In the genomic region with DNA sequence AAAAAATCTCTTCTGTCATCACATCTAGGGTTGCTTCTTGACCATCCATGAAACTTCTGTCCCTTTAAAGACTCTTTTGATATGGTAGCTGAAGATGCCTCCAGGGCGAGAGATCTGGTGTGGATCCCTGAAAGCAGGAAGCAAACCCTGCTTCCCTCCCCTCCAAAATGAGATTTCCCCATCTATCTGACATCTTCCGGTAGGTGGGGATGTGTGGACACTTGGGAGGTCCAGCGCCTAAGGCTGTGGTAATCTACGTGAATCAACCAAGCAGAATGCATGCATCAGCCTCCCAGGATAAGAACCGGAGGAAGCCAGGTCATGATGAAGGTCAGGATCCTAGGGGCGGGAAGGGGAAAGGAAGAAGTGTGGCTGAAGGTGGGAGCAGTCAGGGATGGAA, we compare ENCODE assay signal across 24 mouse cellular contexts. TPM values are rescaled to one million over a fixed set of nuclear protein-coding genes. Genes with fewer than 3 reads are reported as not detected.
A peak's percentile ranks its signal among the peaks of the same experiment; 100 is the strongest.
DNase-seq lines count a peak whose midpoint lies in the region; ATAC-seq and TF ChIP-seq lines count a peak whose summit lies in the region.
"Had no signal": no experiment of that assay in that cellular context is flagged by ENCODE, and none has a peak within 500 bp of the region (broad histone marks: within the 10 kb centered on the region; RNA-seq: fewer than 3 reads in every experiment).

TSS of gene Mcemp1 (plus strand) at position 248 of the 400 bp plus-strand sequence.

- H3K27me3 ChIP-seq in liver, embryonic 12.5 days (replicated peaks) = no peaks in the 10 kb centered on the region; the same call in 1 of the 2 replicates
- no peaks in the 10 kb centered on the region for H3K27me3 ChIP-seq in liver, embryonic 11.5 days (replicated peaks; ENCODE audit: control insufficient read depth, insufficient read depth, low read length)
- peaks cover 0 to 4% of the 10 kb centered on the region in 2 experiments; a peak in 1 of 4 replicates for H3K27me3 ChIP-seq in MEL (ENCODE audit: control insufficient read depth in 1 of 2, insufficient read depth in 2 of 2, low read length in 2 of 2)
- H3K27me3 ChIP-seq: forebrain, embryonic 15.5 days; heart, embryonic 15.5 days; limb, embryonic 15.5 days; midbrain, embryonic 13.5 days; neural tube, embryonic 15.5 days had no signal

- 55% methylated on average over 6 of the region's 6 CpGs for WGBS in liver, embryonic 12.5 days (ENCODE audit: insufficient replicate concordance)
- WGBS in liver, embryonic 11.5 days = 60% methylated on average over 6 of the region's 6 CpGs

- H3K79me2 ChIP-seq in MEL (ENCODE audit: control insufficient read depth, insufficient read depth, low read length, poor library complexity) = no peaks in the 10 kb centered on the region

- intact Hi-C loops in left cerebral cortex, postnatal 14 days (cut with DNase I) = no loop called here

- no peak for TF ChIP-seq EP300 in MEL (IDR thresholded peaks at IDR 0.05; ENCODE audit: low read depth in 1 of 2, low read length in 2 of 2)

- DNase-seq in liver, embryonic 11.5 days (ENCODE audit: low spot score) = no peak
- DNase-seq in MEL (ENCODE audit: low read depth, low spot score) = no peak
- no peak for DNase-seq in cerebellum, postnatal 4 days (ENCODE audit: low spot score in 2 of 2)
- no peak for DNase-seq in left cerebral cortex, postnatal 14 days (ENCODE audit: low spot score in 2 of 2)
- DNase-seq in retina, embryonic 14.5 days (ENCODE audit: low spot score) = no peak
- DNase-seq: cerebellum, adult 9-10 months; gastrocnemius, postnatal 25 days; heart, postnatal 4 days; kidney, adult 18-20 months; retina, postnatal 1 day; thymus, postnatal 36 days had no signal

- TF ChIP-seq POLR2A in MEL (IDR thresholded peaks at IDR 0.05; ENCODE audit: control insufficient read depth in 1 of 2, insufficient read depth in 1 of 2, low read depth in 1 of 2, low read length in 2 of 2, poor library complexity in 1 of 2) = no peak

- peak within 1 kb of the TSS; percentile 7; the same call in 1 of the 2 replicates for H3K27ac ChIP-seq in liver, embryonic 12.5 days
- H3K27ac ChIP-seq in liver, embryonic 11.5 days (ENCODE audit: low read depth, low read length) = no peak within 1 kb of the TSS
- no peak within 1 kb of the TSS for H3K27ac ChIP-seq in MEL (ENCODE audit: control insufficient read depth, low read depth, low read length)
- H3K27ac ChIP-seq: forebrain, embryonic 15.5 days; heart, embryonic 15.5 days; kidney, postnatal 0 days; limb, embryonic 15.5 days; midbrain, embryonic 13.5 days; neural tube, embryonic 15.5 days had no signal

- no peaks in the 10 kb centered on the region for H3K9me3 ChIP-seq in liver, embryonic 12.5 days (replicated peaks)
- H3K9me3 ChIP-seq in liver, embryonic 11.5 days (ENCODE audit: control insufficient read depth, low read length) = no peaks in the 10 kb centered on the region
- H3K9me3 ChIP-seq in MEL (replicated peaks; ENCODE audit: insufficient read depth, low read length) = no peaks in the 10 kb centered on the region
- H3K9me3 ChIP-seq: forebrain, embryonic 15.5 days; G1E; heart, embryonic 15.5 days; limb, embryonic 15.5 days; midbrain, embryonic 13.5 days; neural tube, embryonic 15.5 days had no signal

- H3K36me3 ChIP-seq in liver, embryonic 12.5 days = no peaks in the 10 kb centered on the region
- H3K36me3 ChIP-seq in liver, embryonic 11.5 days (ENCODE audit: control insufficient read depth, insufficient read depth, low read length) = no peaks in the 10 kb centered on the region
- peaks cover 0 to 4% of the 10 kb centered on the region in 2 experiments; a peak in 2 of 4 replicates for H3K36me3 ChIP-seq in MEL (ENCODE audit: control insufficient read depth in 1 of 2, insufficient read depth in 2 of 2, low read length in 2 of 2)
- H3K36me3 ChIP-seq: forebrain, embryonic 15.5 days; G1E; heart, embryonic 15.5 days; limb, embryonic 15.5 days; midbrain, embryonic 13.5 days; neural tube, embryonic 15.5 days had no signal

- ATAC-seq in liver, embryonic 12.5 days = no peak
- no peak for ATAC-seq in liver, embryonic 11.5 days (replicated peaks; ENCODE audit: low FRiP score)
- ATAC-seq in hematopoietic stem cell, adult 5-6 weeks (replicated peaks in 1 of 2; ENCODE audit: insufficient read depth in 1 of 2, low FRiP score in 2 of 2, low TSS enrichment in 1 of 2, low read depth in 1 of 2, poor library complexity in 2 of 2, severe bottlenecking in 2 of 2) = peak in 1 of 2 experiments; percentile 29; a peak in 1 of 4 replicates
- peak; percentile 43 for ATAC-seq in megakaryocyte progenitor cell, adult 5-6 weeks (replicated peaks; ENCODE audit: poor library complexity)
- ATAC-seq: forebrain, embryonic 15.5 days; midbrain, embryonic 13.5 days had no signal

- no peak within 1 kb of the TSS for H3K4me2 ChIP-seq in liver, embryonic 12.5 days
- no peak within 1 kb of the TSS for H3K4me2 ChIP-seq in liver, embryonic 11.5 days
- H3K4me2 ChIP-seq: forebrain, embryonic 15.5 days; heart, embryonic 15.5 days; limb, embryonic 15.5 days; midbrain, embryonic 13.5 days; neural tube, embryonic 15.5 days had no signal

- no peak within 1 kb of the TSS for H3K9ac ChIP-seq in liver, embryonic 12.5 days
- H3K9ac ChIP-seq in liver, embryonic 11.5 days (ENCODE audit: low read depth, low read length) = no peak within 1 kb of the TSS
- H3K9ac ChIP-seq in MEL (ENCODE audit: control insufficient read depth, low read depth, low read length, poor library complexity, severe bottlenecking) = peak within 1 kb of the TSS; percentile 21
- H3K9ac ChIP-seq: forebrain, embryonic 15.5 days; heart, embryonic 15.5 days; limb, embryonic 15.5 days; midbrain, embryonic 13.5 days; neural tube, embryonic 15.5 days had no signal

- no peak for TF ChIP-seq CTCF in MEL (IDR thresholded peaks at IDR 0.05 in 2 of 3, conservative IDR thresholded peaks at IDR 0.05 in 1 of 3; ENCODE audit: control insufficient read depth in 1 of 3, insufficient read depth in 1 of 3, low read depth in 2 of 3, low read length in 3 of 3, poor library complexity in 1 of 3, severe bottlenecking in 1 of 3)

- no peaks in the 10 kb centered on the region for H3K4me1 ChIP-seq in liver, embryonic 12.5 days
- no peaks in the 10 kb centered on the region for H3K4me1 ChIP-seq in liver, embryonic 11.5 days (replicated peaks; ENCODE audit: control insufficient read depth, insufficient read depth, low read length)
- peaks cover 0 to 10% of the 10 kb centered on the region in 2 experiments; a peak in 1 of 4 replicates for H3K4me1 ChIP-seq in MEL (ENCODE audit: control insufficient read depth in 1 of 2, insufficient read depth in 2 of 2, low read length in 2 of 2)
- H3K4me1 ChIP-seq: forebrain, embryonic 15.5 days; heart, embryonic 15.5 days; limb, embryonic 15.5 days; midbrain, embryonic 13.5 days; neural tube, embryonic 15.5 days had no signal

- no peak for TF ChIP-seq RAD21 in MEL (IDR thresholded peaks at IDR 0.05; ENCODE audit: low read depth, low read length)

- H3K4me3 ChIP-seq in liver, embryonic 12.5 days = no peak within 1 kb of the TSS
- no peak within 1 kb of the TSS for H3K4me3 ChIP-seq in liver, embryonic 11.5 days (ENCODE audit: low read depth, low read length)
- no peak within 1 kb of the TSS for H3K4me3 ChIP-seq in MEL (ENCODE audit: control insufficient read depth in 1 of 2, insufficient read depth in 1 of 2, low read depth in 2 of 2, low read length in 2 of 2)
- H3K4me3 ChIP-seq: erythroblast, embryonic 14.5 days; forebrain, embryonic 15.5 days; heart, embryonic 15.5 days; limb, embryonic 15.5 days; midbrain, embryonic 13.5 days; neural tube, embryonic 15.5 days had no signal

TF ChIP-seq in MEL, 35 proteins besides CTCF, POLR2A, EP300 and RAD21:
- TF ChIP-seq ETS1 (IDR thresholded peaks at IDR 0.05; ENCODE audit: low read depth, low read length) = no peak
- no peak for TF ChIP-seq SMC3 (IDR thresholded peaks at IDR 0.05; ENCODE audit: low read depth, low read length)
- TF ChIP-seq USF2 (IDR thresholded peaks at IDR 0.05; ENCODE audit: borderline replicate concordance in 1 of 2, insufficient read depth in 1 of 2, low read depth in 1 of 2, low read length in 2 of 2) = no peak
- TF ChIP-seq MYC (IDR thresholded peaks at IDR 0.05; ENCODE audit: low read depth, low read length) = no peak
- TF ChIP-seq ZKSCAN1 (IDR thresholded peaks at IDR 0.05; ENCODE audit: low read depth, low read length) = no peak
- TF ChIP-seq MAX (IDR thresholded peaks at IDR 0.05; ENCODE audit: low read length) = no peak
- TF ChIP-seq HCFC1 (IDR thresholded peaks at IDR 0.05; ENCODE audit: low read depth, low read length) = no peak
- TF ChIP-seq KAT2A (conservative IDR thresholded peaks at IDR 0.05; ENCODE audit: low read depth, low read length) = no peak

RNA-seq across cellular contexts. Expression of gene Mcemp1, which starts in this region (rescaled TPM):
- 0.91 and 0.97 TPM in 2 replicates for polyA plus RNA-seq in liver, embryonic 12.5 days (2016; fragmentation: Nextera tagmentation; extraction: Ambion mirVana)
- 0.52 and 1.0 TPM in 2 replicates for polyA plus RNA-seq in liver, embryonic 11.5 days (2014; fragmentation: Nextera tagmentation; extraction: Ambion mirVana)
- not detected in 2 replicates for total RNA-seq in MEL (2012; rRNA removed)
- not detected for polyA plus RNA-seq in MEL (2012; ENCODE audit: insufficient read depth in 1 of 2, insufficient read length in 2 of 2, low read depth in 1 of 2, low replicate concordance in 2 of 2, missing spikeins in 1 of 2)
- 12.9 and 27.0 TPM in 2 replicates for total RNA-seq in hematopoietic stem cell, adult 5-6 weeks (2017)
- 21.5 and 30.3 TPM in 2 replicates for total RNA-seq in megakaryocyte progenitor cell, adult 5-6 weeks (2015)
- total RNA-seq in megakaryocyte progenitor cell, adult 5-6 weeks (2017) = 16.0 TPM in 2 replicates
- under 1 TPM in 1 of 2 experiments, not detected in 1; 0.24 TPM for total RNA-seq in left cerebral cortex, postnatal 14 days (2021)
- total RNA-seq: gastrocnemius, postnatal 25 days; layer of hippocampus, postnatal 25 days; left cerebral cortex, postnatal 25 days had no signal
- polyA plus RNA-seq: erythroblast, embryonic 14.5 days; G1E; midbrain, embryonic 13.5 days had no signal

Comparison
In these comparisons a context has a peak if more than half of its experiments do, and no peak if none do; other contexts are left out.
1. RNA of gene Mcemp1 (total RNA-seq): 16.0 to 30.3 TPM in megakaryocyte progenitor cell, adult 5-6 weeks and 12.9 to 27.0 TPM in hematopoietic stem cell, adult 5-6 weeks; 0.24 TPM in left cerebral cortex, postnatal 14 days and not detected in MEL; every median in the first group is over 10 times any median in the second.